Mouse (Mus musculus) lung, adult 2 months (tissue): ENCODE results near the gene Oit1. TPM values are rescaled to one million over a fixed set of nuclear protein-coding genes. Genes with fewer than 3 reads are reported as not detected.

Experiments
- DNase-seq: peaks from one replicate; pipeline ENCODE4 v3.0.0; 2022
- H3K4me1 ChIP-seq: fragments of 200-500 bp; 2 replicates; pipeline ENCODE4 v1.6.1; 2011; ENCODE audit warnings: low read length; ENCODE audit not compliant: control insufficient read depth, insufficient read depth
- H3K4me3 ChIP-seq: fragments of 200-500 bp; replicated peaks from 2 replicates; pipeline ENCODE3; 2011; ENCODE audit warnings: low read depth, mild to moderate bottlenecking, control low read depth, low read length; ENCODE audit errors: extremely low read depth
- CTCF ChIP-seq: fragments of 200-500 bp; IDR thresholded peaks from 2 replicates; pipeline ENCODE4 v1.5.1; 2011; ENCODE audit warnings: mild to moderate bottlenecking, low read length, control low read depth; ENCODE audit not compliant: insufficient read depth
- POLR2A ChIP-seq: fragments of 200-500 bp; IDR thresholded peaks from 2 replicates; pipeline ENCODE4 v1.6.1; 2011; ENCODE audit warnings: low read depth, mild to moderate bottlenecking, control low read depth, low read length, borderline replicate concordance; ENCODE audit errors: extremely low read depth
- WGBS: fragments of 180-500 bp; shearing (Covaris S2); methylation state at CpG from one replicate; pipeline ENCODE4 v1.1.7; 2018; 5-methylcytosine and 5-hydroxymethylcytosine counted together
- polyA plus RNA-seq: library from polyadenylated mRNA; depleted of rRNA; stranded (reverse); fragments of >200 nt; gene quantifications from 2 replicates; pipeline ENCODE4 v1.2.3, GENCODE M21; 2012; rRNA removed

Gene Oit1
- 4.3 and 5.1 TPM in 2 replicates for polyA plus RNA-seq

DNA sequence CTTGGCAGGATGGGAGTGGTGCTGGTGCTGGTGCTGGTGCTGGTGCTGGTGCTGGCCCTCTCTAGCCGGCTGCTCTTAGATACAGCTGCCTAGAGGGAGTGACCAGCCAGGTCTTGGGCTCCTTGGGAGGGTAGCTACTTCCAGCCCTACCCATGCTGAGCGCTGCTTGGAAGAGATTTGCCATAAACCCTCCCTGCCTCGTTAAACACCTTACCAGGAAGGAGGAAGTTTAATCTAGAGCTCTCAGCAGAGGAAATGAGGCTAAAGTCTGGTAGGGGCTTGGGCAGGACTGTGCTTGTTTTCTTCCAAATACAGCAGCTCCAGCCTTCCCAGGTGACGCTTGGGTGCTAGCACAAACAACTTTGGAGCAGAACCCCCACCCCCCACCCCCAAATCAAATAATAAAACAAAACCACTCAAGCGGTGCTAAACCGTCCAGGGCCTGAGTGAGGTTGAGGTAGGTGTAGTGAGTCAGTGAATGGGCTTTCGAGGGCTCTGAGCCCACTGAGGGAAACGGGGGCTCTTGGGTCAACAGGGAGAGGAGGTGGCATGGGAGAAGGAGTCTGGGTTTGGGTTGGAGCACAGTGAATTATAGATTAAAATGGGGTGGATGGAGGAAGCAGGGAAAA lies at the start of gene Oit1:
Gene Oit1 (minus strand): TSS at position 70 of the 629 bp plus-strand sequence.
- no peak for DNase-seq
- no peak within 1 kb of the TSS for H3K4me3 ChIP-seq
- TF ChIP-seq POLR2A (no peak), CTCF (no peak)
- WGBS = 47% methylated on average over 8 of the region's 8 CpGs
- no peaks in the 10 kb centered on the region for H3K4me1 ChIP-seq

DNA sequence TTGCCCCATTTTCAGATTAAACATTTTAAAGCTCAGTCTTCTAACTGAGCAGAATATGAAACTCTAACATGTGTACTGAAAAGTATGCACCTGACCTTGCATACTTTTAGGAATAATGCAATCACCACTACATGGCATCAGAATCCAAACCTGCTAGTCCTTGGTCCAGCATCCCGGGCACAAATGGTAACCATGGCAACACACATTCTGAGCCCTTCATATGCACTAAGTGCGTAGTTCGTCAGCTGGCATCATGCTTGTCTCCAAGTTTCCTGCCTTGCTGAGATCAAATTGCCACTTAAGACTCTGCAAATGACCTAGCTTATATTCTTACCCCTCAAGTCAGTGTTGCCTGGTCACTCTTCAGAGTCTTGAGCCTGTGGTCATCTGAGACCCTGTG lies 44.3 kb upstream of the Oit1 start:
- Histone ChIP-seq H3K4me3 (no peak overlapping the region), H3K4me1 (no peaks in the 10 kb centered on the region)
- TF ChIP-seq POLR2A = no peak
- no peak for TF ChIP-seq CTCF
- no peak for DNase-seq
- 72% methylated on average over 3 of the region's 3 CpGs for WGBS

DNA sequence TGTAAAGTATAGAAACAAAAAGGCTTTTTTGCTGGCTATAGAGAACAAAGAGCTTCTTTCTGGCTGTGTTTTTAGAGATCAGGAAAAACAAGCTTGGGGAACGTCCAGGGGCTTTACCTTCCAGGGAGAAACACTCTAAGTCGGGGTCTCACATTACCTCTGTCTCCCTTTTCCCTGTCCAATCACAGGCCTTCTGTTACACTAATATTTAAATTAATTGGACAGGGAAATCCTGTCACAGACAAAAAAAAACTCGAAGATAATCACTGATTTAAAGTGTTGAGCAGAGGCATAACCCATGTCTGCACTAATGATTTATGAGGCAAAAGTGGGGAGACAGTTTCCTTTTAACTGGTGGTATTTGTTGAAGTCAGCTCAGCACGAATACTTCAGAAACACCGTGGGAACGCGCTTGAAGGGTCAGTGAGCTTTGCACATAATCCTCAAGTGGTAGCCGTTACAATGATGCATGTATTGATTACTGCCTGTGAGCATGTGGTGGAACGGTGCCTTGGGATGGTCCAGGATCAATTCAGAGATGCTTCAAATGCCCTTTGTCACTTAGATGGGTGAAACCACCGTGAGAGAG lies 42.7 kb upstream of the Oit1 start:
- Histone ChIP-seq H3K4me3 (no peak overlapping the region), H3K4me1 (no peaks in the 10 kb centered on the region)
- 16% methylated on average over 10 of the region's 10 CpGs for WGBS
- TF ChIP-seq POLR2A = no peak
- TF ChIP-seq CTCF = no peak
- no peak for DNase-seq

DNA sequence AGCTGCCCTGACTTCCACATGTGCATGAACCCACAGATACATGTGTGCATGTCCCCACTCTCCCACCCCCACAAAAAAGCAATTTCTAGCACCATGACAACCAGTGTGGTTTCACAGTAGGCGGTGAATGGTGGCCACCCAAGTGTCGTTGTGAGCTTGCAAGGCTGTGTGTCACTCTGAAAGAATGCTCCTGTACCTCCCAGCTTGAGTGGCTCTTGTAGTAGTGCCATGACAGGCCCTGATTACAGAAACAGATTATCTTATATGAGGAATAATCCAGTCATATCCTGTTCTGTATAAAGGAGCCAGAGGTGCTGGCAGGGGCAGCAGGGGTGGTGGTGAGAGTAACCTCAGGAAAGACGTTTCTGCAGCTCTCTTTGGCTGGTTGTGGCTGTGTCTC lies 40.1 kb upstream of the Oit1 start:
- Histone ChIP-seq H3K4me1 (no peaks in the 10 kb centered on the region), H3K4me3 (no peak overlapping the region)
- 39% methylated on average over 3 of the region's 3 CpGs for WGBS
- DNase-seq = no peak
- no peak for TF ChIP-seq POLR2A
- TF ChIP-seq CTCF = no peak

DNA sequence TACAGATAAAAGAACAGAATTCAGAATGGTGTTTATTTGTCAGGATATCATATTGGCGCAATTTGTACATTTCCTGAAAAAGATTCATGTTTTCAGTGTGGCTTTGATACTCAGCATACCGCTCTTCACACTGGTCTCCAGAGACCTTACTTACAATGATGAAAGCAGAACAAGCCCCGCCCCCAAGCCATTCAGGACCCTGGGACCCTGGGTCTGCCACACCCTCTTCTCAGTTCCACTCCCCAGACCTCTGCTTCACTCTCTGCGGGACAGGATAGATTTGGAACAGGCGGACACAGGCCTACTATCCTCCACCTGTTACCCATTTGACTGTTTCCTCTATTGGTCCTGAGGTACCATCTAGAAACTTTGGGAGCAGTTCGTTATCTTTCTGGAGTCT lies 27.4 kb upstream of the Oit1 start:
- no peak overlapping the region for H3K4me3 ChIP-seq
- 79% methylated on average over 6 of the region's 6 CpGs for WGBS
- TF ChIP-seq CTCF = no peak
- no peak for TF ChIP-seq POLR2A
- no peaks in the 10 kb centered on the region for H3K4me1 ChIP-seq
- DNase-seq = no peak

DNA sequence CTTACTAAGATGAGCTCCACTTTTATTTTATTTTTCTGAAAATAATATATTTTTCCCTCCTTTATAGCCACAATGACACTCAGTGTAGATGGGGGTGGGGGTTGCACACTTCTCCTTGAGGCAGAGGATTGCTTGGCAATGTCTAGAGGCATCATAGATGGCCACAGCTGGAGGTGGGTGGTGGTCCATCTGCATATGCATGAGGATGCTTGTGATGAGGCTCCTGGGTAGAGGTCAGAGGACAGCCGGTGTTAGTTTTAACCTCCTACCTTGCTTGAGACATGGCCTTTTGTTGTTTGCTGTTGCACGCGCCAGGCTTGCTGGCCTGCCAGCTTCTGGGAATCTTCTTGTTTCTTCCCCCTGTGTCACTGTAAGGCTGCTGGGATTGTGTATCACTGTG lies 24.8 kb upstream of the Oit1 start:
- H3K4me3 ChIP-seq = no peak overlapping the region
- no peaks in the 10 kb centered on the region for H3K4me1 ChIP-seq
- TF ChIP-seq POLR2A = no peak
- TF ChIP-seq CTCF = no peak
- WGBS = 91% methylated on average over 3 of the region's 3 CpGs
- no peak for DNase-seq

DNA sequence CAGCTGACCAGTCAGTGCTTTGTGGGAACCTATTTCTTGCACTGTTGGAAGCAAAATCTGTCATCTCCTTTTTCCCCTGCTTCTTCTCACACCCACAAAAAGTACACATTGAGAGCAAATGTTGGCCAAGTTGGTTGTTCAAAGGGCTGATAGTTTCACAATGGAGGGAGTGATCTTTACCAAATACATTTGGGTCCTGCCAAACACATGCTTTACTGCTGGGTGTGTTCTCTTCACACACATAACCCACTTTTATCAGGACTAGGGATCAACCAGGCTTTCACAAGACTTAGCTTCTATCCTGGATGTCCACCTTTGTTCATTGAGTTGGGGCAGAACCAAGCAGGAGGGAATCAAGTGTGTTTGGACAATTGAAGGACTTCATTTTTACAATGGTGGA lies 20.0 kb upstream of the Oit1 start:
- DNase-seq = no peak
- H3K4me3 ChIP-seq = no peak overlapping the region
- TF ChIP-seq POLR2A (no peak), CTCF (no peak)
- H3K4me1 ChIP-seq = no peaks in the 10 kb centered on the region

DNA sequence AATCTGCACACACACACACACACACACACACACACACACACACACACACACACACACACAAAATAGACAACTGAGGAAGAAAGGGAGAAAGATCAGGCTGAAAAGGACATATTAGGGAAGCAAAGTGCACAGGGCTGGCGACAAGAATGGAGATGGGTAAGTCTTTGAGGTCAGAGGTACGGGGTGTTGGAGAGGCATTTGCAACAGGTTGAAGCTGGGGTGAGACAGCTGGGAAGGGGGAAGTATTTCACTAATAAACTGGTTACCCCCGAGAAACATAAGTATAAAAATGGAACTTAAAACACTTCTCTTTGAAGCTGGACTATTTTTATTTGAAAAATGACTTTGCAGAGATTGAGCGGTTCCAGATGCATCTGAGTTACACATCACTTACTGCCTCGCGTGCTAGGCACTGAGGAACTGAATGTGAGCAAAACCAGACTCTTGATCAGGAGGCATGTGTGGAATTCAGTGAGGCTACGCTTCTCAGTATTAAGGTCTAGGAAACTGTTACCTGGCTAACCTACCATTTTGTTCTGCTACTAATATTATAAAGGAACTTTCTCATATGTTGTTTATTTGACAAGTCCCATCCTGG lies 17.2 kb upstream of the Oit1 start:
- TF ChIP-seq POLR2A = no peak
- TF ChIP-seq CTCF = no peak
- DNase-seq = no peak
- Histone ChIP-seq H3K4me1 (no peaks in the 10 kb centered on the region), H3K4me3 (no peak overlapping the region)
- WGBS = 66% methylated on average over 7 of the region's 7 CpGs

DNA sequence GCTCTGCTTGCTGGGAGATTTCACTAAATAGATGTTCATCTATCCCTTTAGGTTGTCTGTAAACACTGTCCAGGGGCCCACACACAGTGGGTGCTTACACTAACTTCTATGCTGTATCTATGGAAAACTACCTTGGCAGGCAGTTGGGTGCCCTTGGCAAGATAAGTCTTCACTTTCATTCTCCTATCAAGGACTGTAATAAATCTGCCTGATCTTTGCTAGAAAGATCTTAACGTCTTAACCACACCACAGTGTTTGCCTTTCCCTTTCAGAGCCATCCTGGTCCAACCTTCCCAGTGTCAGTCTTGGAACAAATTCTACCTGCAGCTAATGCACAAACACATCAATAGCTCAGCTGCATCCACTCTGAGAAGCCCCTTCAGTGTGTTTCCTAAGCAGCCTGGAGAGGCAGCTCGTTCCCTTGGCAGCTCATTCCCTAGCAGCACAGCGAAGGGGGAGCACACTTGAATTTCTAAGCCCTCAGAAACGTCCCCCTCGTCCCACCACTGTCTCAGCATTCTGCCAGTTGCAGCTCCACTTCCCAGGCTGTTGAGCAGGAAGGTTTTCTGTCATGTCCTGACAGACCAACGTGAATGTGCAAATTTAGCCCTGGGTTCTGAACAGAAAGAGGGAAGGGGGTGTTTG lies 13.7 kb upstream of the Oit1 start:
- Histone ChIP-seq H3K4me1 (no peaks in the 10 kb centered on the region), H3K4me3 (no peak overlapping the region)
- DNase-seq = no peak
- TF ChIP-seq POLR2A = no peak
- TF ChIP-seq CTCF = no peak
- WGBS = 37% methylated on average over 6 of the region's 6 CpGs

DNA sequence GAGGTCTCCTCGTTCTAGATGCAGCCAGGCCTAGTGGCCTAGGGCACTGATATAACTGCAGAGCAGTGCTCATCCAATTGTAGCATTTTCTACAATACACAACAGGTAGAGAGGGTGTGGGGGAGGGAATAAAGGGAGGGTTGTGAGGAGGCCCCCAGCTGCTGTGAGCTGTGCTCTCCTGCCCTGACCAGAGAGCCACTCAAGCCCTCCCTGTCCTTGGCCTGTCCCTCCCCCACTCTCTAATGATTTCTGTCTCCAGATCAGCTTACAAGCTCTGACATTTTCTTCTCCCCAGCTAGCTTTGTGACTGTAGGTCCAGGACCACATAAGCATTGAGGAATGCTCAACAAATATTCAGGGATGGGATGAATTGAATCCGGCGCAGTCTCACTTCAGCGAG lies 9.2 kb downstream of the Oit1 start:
- no peak for DNase-seq
- no peak for TF ChIP-seq CTCF
- no peak for TF ChIP-seq POLR2A
- 82% methylated on average over 4 of the region's 4 CpGs for WGBS
- Histone ChIP-seq H3K4me1 (no peaks in the 10 kb centered on the region), H3K4me3 (no peak overlapping the region)
